Mouse (Mus musculus) embryonic stem cell, embryonic (primary cell): ENCODE data around the gene Degs2.

Source experiments
- CTCF ChIA-PET, 4 experiments: fragments of 300-600 bp in 2 of 4; fragments of 350-600 bp in 2 of 4; sonication (Branson Sonifier 250); formaldehyde crosslinking; loops; one replicate each; lab custom pipeline; 2022; ENCODE audit warnings: inconsistent platforms in 2 of 4; lab: Charles Lee
- POLR2A ChIA-PET, 4 experiments: fragments of 300-600 bp in 2 of 4; fragments of 350-600 bp in 2 of 4; sonication (Branson Sonifier 250); formaldehyde crosslinking; loops; one replicate each; lab custom pipeline; 2022; ENCODE audit warnings: antibody characterized with exemption in 4 of 4, inconsistent platforms in 1 of 4; lab: Charles Lee

Gene Degs2

GRCm38 (mm10) chr12:108682240-108683023 is 19.7 kb downstream of the Degs2 start:
- POLR2A ChIA-PET = interaction anchor here in 3 of 4 experiments (0.5 to 1.9 kb wide), 5 partner anchors 15 to 341 kb away, joined by 3 to 5 read pairs (median 3); no protein-coding TSS in a partner anchor
- CTCF ChIA-PET = interaction anchor here in 2 of 4 experiments (0.9 to 1.3 kb wide), 2 partner anchors 23 to 26 kb away, joined by 3 read pairs; no protein-coding TSS in a partner anchor

GRCm38 (mm10) chr12:108680861-108681260 is 21.3 kb downstream of the Degs2 start:
- POLR2A ChIA-PET = no interaction called here
- CTCF ChIA-PET = interaction anchor here in 3 of 4 experiments (0.6 to 1.7 kb wide), 3 partner anchors 25 to 339 kb away, joined by 3 to 5 read pairs (median 4); no protein-coding TSS in a partner anchor

GRCm38 (mm10) chr12:108678366-108678765 is 23.7 kb downstream of the Degs2 start:
- CTCF ChIA-PET = interaction anchor here in 3 of 4 experiments (1.0 to 2.2 kb wide), 3 partner anchors 21 to 112 kb away, joined by 3 to 7 read pairs (median 4); no protein-coding TSS in a partner anchor
- POLR2A ChIA-PET = interaction anchor here in 2 of 4 experiments (0.8 to 1.8 kb wide), 6 partner anchors 9 to 61 kb away, joined by 3 to 6 read pairs (median 4); no protein-coding TSS in a partner anchor

GRCm38 (mm10) chr12:108677116-108677515 is 25.0 kb downstream of the Degs2 start:
- ChIA-PET CTCF (interaction anchor here in 1 of 4 experiments (2.2 to 2.5 kb wide), 2 partner anchors 9 to 64 kb away, joined by 13 to 16 read pairs; no protein-coding TSS in a partner anchor), POLR2A (no interaction called here)

- ChIA-PET CTCF (interaction anchor here (0.5 to 2.5 kb wide), 20 partner anchors 9 to 776 kb away, joined by 3 to 16 read pairs (median 4); partner anchors contain the start of gene Degs2 (in 1 of the 4)), POLR2A (interaction anchor here in 2 of 4 experiments (0.5 to 1.0 kb wide), 2 partner anchors 196 to 310 kb away, joined by 3 to 4 read pairs; no protein-coding TSS in a partner anchor)
Measured at GRCm38 (mm10) chr12:108675614-108676401, 26.3 kb downstream of the Degs2 start.

GRCm38 (mm10) chr12:108674916-108675315 is 27.2 kb downstream of the Degs2 start:
- POLR2A ChIA-PET = interaction anchor here in 1 of 4 experiments (0.5 kb wide), 1 partner anchor 195 kb away, joined by 3 read pairs; no protein-coding TSS in a partner anchor
- CTCF ChIA-PET = interaction anchor here in 3 of 4 experiments (0.6 to 2.5 kb wide), 7 partner anchors 11 to 83 kb away, joined by 3 to 16 read pairs (median 4); partner anchors contain the start of gene Degs2 (in 1 of the 3)

GRCm38 (mm10) chr12:108674502-108674901 is 27.6 kb downstream of the Degs2 start:
- POLR2A ChIA-PET = interaction anchor here in 1 of 4 experiments (1.8 kb wide), 1 partner anchor 12 kb away, joined by 5 read pairs; no protein-coding TSS in a partner anchor

GRCm38 (mm10) chr12:108673546-108673945 is 28.6 kb downstream of the Degs2 start:
- CTCF ChIA-PET = interaction anchor here in 3 of 4 experiments (0.6 to 1.3 kb wide), 8 partner anchors 13 to 1144 kb away, joined by 3 to 7 read pairs (median 3); no protein-coding TSS in a partner anchor
- POLR2A ChIA-PET = interaction anchor here in 2 of 4 experiments (1.1 to 1.8 kb wide), 2 partner anchors 11 to 13 kb away, joined by 3 to 5 read pairs; no protein-coding TSS in a partner anchor

More at GRCm38 (mm10) chr12:108674502-108674901, 27.6 kb downstream of the Degs2 start:
- CTCF ChIA-PET = interaction anchor here in 2 of 4 experiments (0.9 to 2.5 kb wide), 6 partner anchors 12 to 83 kb away, joined by 3 to 16 read pairs (median 4); no protein-coding TSS in a partner anchor

- ChIA-PET POLR2A (interaction anchor here in 2 of 4 experiments (1.1 to 1.8 kb wide), 3 partner anchors 10 to 20 kb away, joined by 3 to 7 read pairs (median 5); no protein-coding TSS in a partner anchor), CTCF (interaction anchor here in 3 of 4 experiments (1.1 to 1.9 kb wide), 3 partner anchors 16 to 60 kb away, joined by 3 to 5 read pairs (median 4); no protein-coding TSS in a partner anchor)
Measured at GRCm38 (mm10) chr12:108672908-108673307, 29.2 kb downstream of the Degs2 start.

- ChIA-PET POLR2A (interaction anchor here in 1 of 4 experiments (1.6 kb wide), 1 partner anchor 18 kb away, joined by 7 read pairs; no protein-coding TSS in a partner anchor), CTCF (interaction anchor here in 3 of 4 experiments (0.6 to 1.9 kb wide), 6 partner anchors 15 to 135 kb away, joined by 3 to 8 read pairs (median 4); no protein-coding TSS in a partner anchor)
Measured at GRCm38 (mm10) chr12:108671541-108671940, 30.6 kb downstream of the Degs2 start.

- ChIA-PET CTCF (interaction anchor here (0.5 to 2.3 kb wide), 5 partner anchors 11 to 41 kb away, joined by 3 to 8 read pairs (median 4); no protein-coding TSS in a partner anchor), POLR2A (interaction anchor here in 1 of 4 experiments (1.3 kb wide), 1 partner anchor 90 kb away, joined by 3 read pairs; no protein-coding TSS in a partner anchor)
Measured at GRCm38 (mm10) chr12:108668606-108669235, 33.4 kb downstream of the Degs2 start.

GRCm38 (mm10) chr12:108657350-108657749 is 44.8 kb downstream of the Degs2 start:
- CTCF ChIA-PET = interaction anchor here (0.5 to 2.8 kb wide), 41 partner anchors 9 to 1400 kb away, joined by 3 to 19 read pairs (median 4); no protein-coding TSS in a partner anchor
- POLR2A ChIA-PET = interaction anchor here in 3 of 4 experiments (0.9 to 1.6 kb wide), 8 partner anchors 14 to 138 kb away, joined by 3 to 5 read pairs (median 3); no protein-coding TSS in a partner anchor

- ChIA-PET CTCF (interaction anchor here (0.5 to 2.8 kb wide), 10 partner anchors 10 to 290 kb away, joined by 3 to 14 read pairs (median 4); no protein-coding TSS in a partner anchor), POLR2A (interaction anchor here in 2 of 4 experiments (0.8 to 1.9 kb wide), 14 partner anchors 10 to 110 kb away, joined by 3 to 9 read pairs (median 5); partner anchors contain the start of gene Evl (in 2 of the 2))
Measured at GRCm38 (mm10) chr12:108653358-108654335, 48.5 kb downstream of the Degs2 start.

- ChIA-PET CTCF (interaction anchor here in 2 of 4 experiments (0.6 to 0.9 kb wide), 2 partner anchors 16 to 38 kb away, joined by 3 to 5 read pairs; no protein-coding TSS in a partner anchor), POLR2A (no interaction called here)
Measured at GRCm38 (mm10) chr12:108651053-108651660, 51.0 kb downstream of the Degs2 start.

- ChIA-PET CTCF (no interaction called here), POLR2A (no interaction called here)
Measured at GRCm38 (mm10) chr12:108647784-108648183, 54.3 kb downstream of the Degs2 start.
